Mouse (Mus musculus): ENCODE data around the gene Fancl. TPM values are rescaled to one million over a fixed set of nuclear protein-coding genes. Genes with fewer than 3 reads are reported as not detected.

Gene Fancl
- polyA plus RNA-seq, 2 experiments = 12.3 to 23.6 TPM

GRCm38 (mm10) chr11:26516086-26516485 lies 130.2 kb downstream of the Fancl start:
- TF ChIP-seq CTCF (IDR thresholded peaks at IDR 0.05; ENCODE audit: low read depth) (no peak), EP300 (IDR thresholded peaks at IDR 0.05; ENCODE audit: low read depth) (no peak)
- H3K4me3 ChIP-seq (ENCODE audit: insufficient read depth in 1 of 2, low read depth in 2 of 2, low read length in 2 of 2) = no peak overlapping the region

GRCm38 (mm10) chr11:26518991-26519390 lies 133.1 kb downstream of the Fancl start:
- Histone ChIP-seq H3K9me3 (ENCODE audit: control insufficient read depth, low read length) (no peaks in the 10 kb centered on the region), H3K27me3 (ENCODE audit: control insufficient read depth, insufficient read depth, low read length) (no peaks in the 10 kb centered on the region), H3K4me3 (ENCODE audit: insufficient read depth in 1 of 2, low read depth in 2 of 2, low read length in 2 of 2) (no peak overlapping the region), H3K4me2 (ENCODE audit: low read depth) (no peak overlapping the region), H3K27ac (no peak overlapping the region), H3K9ac (replicated peaks) (no peak overlapping the region), H3K4me1 (replicated peaks; ENCODE audit: control insufficient read depth in 2 of 2, insufficient read depth in 2 of 2, low read length in 1 of 2) (0 out of 4 replicates have a peak, but pooled peaks cover 0 to 3% of the 10 kb centered on the region in 2 experiments), H3K36me3 (replicated peaks; ENCODE audit: control insufficient read depth, insufficient read depth, low read depth) (no peaks in the 10 kb centered on the region)
- TF ChIP-seq EP300 (IDR thresholded peaks at IDR 0.05; ENCODE audit: low read depth) (no peak), CTCF (IDR thresholded peaks at IDR 0.05; ENCODE audit: low read depth) (no peak)
- WGBS (ENCODE audit: insufficient replicate concordance) = 64% methylated on average over 3 of the region's 3 CpGs
- no peak for DNase-seq (ENCODE audit: low read depth in 3 of 3, low spot score in 3 of 3)
- ATAC-seq (ENCODE audit: insufficient read depth) = peak; percentile 37; the same call in 1 of the 2 replicates

More at GRCm38 (mm10) chr11:26516086-26516485, 130.2 kb downstream of the Fancl start:
- 0 out of 4 replicates have a peak, but pooled peaks cover 0 to 3% of the 10 kb centered on the region in 2 experiments for H3K4me1 ChIP-seq (replicated peaks; ENCODE audit: control insufficient read depth in 2 of 2, insufficient read depth in 2 of 2, low read length in 1 of 2)
- DNase-seq (ENCODE audit: low read depth in 3 of 3, low spot score in 3 of 3) (no peak), ATAC-seq (ENCODE audit: insufficient read depth) (no peak)
- H3K9me3 ChIP-seq (ENCODE audit: control insufficient read depth, low read length) = no peaks in the 10 kb centered on the region
- 62% methylated on average over 2 of the region's 2 CpGs for WGBS (ENCODE audit: insufficient replicate concordance)
- no peaks in the 10 kb centered on the region for H3K27me3 ChIP-seq (ENCODE audit: control insufficient read depth, insufficient read depth, low read length)
- H3K4me2 ChIP-seq (ENCODE audit: low read depth) = no peak overlapping the region
- H3K36me3 ChIP-seq (replicated peaks; ENCODE audit: control insufficient read depth, insufficient read depth, low read depth) = no peaks in the 10 kb centered on the region
- no peak overlapping the region for H3K27ac ChIP-seq
- no peak overlapping the region for H3K9ac ChIP-seq (replicated peaks)

Other genes with a start within 250 kb of the Fancl start
- 0.06 and 0.10 TPM in 2 replicates for gene 5730522E02Rik, start 175.4 kb upstream of the Fancl start, polyA plus RNA-seq (2012; rRNA removed)
- 0.25 TPM in 1 of 2 replicates, not detected in the other for gene 5730522E02Rik, start 175.4 kb upstream of the Fancl start, polyA plus RNA-seq (2014; fragmentation: Nextera tagmentation; extraction: Ambion mirVana)
- gene Gm6899, start 207.1 kb downstream of the Fancl start, polyA plus RNA-seq (2012; rRNA removed) = not detected in 2 replicates
- gene Gm6899, start 207.1 kb downstream of the Fancl start, polyA plus RNA-seq (2014; fragmentation: Nextera tagmentation; extraction: Ambion mirVana) = 0.25 TPM in 1 of 2 replicates, not detected in the other
- 5.2 and 10.5 TPM in 2 replicates for gene Vrk2, start 207.9 kb downstream of the Fancl start, polyA plus RNA-seq (2012; rRNA removed)
- gene Vrk2, start 207.9 kb downstream of the Fancl start, polyA plus RNA-seq (2014; fragmentation: Nextera tagmentation; extraction: Ambion mirVana) = 23.0 and 24.9 TPM in 2 replicates